Mouse (Mus musculus): ENCODE measurements around the gene Efcab6.

DNA sequence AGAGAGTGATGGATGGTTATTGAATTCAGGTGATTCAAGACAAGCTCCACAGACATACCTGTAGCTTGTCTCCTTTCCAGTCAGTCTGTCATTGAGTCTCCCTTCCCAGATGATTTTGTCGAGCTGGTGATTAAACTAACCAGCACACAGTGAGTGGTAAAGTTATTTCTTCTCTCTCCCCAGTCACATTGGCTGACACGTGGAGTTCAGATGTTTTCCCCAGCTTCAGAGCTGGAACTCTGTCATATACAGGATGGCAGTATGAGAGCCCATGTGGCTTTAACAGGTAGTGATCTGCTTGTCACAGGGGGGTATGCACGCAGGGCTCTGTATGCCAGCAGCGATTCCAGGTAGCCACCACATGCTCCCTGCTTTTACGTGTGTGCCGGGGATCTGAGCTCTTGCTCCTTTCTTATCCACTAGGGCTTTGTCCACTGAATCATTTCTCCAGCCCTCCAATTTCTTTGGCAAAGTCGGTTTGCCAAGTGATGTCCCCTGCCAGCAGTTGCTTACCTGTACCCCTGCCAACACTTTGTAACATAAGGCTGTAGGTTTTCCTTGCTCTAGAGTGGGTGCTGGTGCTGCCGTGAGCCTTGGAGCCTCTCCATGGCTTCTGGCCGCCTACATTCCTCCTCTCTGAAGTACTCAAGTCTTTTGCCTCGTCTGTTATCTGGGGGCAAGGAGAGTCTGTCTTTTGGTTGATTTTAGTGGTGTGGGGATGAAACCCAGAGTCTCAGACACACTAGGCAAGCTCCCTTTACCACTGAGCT lies 224.0 kb downstream of the Efcab6 start:
- TF ChIP-seq POLR2A (IDR thresholded peaks at IDR 0.05; ENCODE audit: control insufficient read depth, low read depth, low read length) (no peak), CTCF (IDR thresholded peaks at IDR 0.05; ENCODE audit: control insufficient read depth, insufficient read depth, insufficient replicate concordance, low read depth, low read length) (no peak)
